Mouse (Mus musculus) lung, postnatal 36 days (tissue): ENCODE measurements around the gene Kcnj8.
A peak's percentile ranks its signal among the peaks of the same experiment; 100 is the strongest.
"Not testable (repeated sequence)": the region's sequence is repeated elsewhere in the genome, so short reads cannot be mapped to it uniquely, and the experiment has no call there.

ENCODE experiments used
- DNase-seq: peaks from one replicate; pipeline ENCODE4 v3.0.0; 2022; ENCODE audit warnings: mixed read lengths

The Kcnj8 gene

DNA sequence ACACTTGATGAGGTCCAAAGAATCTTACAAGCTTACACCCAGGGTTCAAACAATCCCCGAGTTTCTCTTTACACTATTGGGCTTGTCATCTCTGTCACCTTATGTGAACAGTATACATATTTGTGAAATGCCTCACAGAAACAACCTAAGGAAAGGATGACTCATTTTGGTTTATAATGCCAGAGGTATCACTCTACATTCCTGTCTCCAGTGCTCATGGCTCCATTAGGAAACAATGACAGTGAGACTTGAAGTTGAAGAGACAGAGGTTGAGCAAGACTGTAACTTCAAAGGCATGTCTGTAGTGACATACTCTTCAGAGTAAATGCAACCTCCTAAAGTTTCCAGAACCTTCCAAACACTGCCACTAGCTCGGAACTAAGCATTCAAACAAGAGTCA lies 23.0 kb downstream of the Kcnj8 start:
- DNase-seq = no peak

DNA sequence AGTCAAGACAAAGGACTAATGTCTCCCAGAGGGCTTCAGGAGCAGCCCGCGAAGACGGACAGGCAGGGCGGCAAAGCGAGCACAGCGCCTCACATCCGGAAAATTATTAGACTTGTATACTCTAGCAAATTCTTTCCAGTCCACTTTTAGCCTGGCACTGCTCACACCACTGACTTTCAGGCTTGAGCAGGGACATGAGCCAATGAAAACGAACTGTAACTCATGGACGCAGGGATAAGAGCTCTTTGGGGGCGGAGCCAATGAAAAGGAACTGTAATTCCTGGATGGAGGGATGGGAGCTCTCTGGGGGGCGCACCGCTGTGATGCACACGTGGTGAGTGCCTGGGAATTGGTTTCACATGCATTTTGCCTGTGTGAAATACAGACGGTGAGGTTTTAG lies 26.3 kb downstream of the Kcnj8 start:
- peak; percentile 19 for DNase-seq

DNA sequence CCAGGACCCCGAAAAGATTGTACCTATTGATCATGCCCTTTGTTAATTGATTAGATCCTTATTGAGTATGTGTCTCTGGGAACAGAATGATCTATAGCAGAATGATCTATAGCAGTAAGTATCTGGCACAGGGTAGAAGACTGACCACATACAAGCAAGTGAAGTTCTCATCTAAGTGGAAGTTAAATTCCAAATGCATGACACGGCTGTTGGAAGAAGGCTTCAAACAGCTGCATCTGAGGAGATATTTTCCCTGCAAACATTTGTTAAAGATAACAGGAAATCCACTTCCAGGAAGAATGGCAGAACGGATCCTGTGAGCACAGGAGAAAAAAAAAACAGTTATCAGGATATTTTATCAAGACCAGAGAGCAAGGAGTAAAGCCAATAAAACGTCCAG lies 27.8 kb downstream of the Kcnj8 start:
- no peak for DNase-seq

GRCm38 (mm10) chr6:142542800-142543175 lies 28.6 kb downstream of the Kcnj8 start:
- DNase-seq = no peak

DNA sequence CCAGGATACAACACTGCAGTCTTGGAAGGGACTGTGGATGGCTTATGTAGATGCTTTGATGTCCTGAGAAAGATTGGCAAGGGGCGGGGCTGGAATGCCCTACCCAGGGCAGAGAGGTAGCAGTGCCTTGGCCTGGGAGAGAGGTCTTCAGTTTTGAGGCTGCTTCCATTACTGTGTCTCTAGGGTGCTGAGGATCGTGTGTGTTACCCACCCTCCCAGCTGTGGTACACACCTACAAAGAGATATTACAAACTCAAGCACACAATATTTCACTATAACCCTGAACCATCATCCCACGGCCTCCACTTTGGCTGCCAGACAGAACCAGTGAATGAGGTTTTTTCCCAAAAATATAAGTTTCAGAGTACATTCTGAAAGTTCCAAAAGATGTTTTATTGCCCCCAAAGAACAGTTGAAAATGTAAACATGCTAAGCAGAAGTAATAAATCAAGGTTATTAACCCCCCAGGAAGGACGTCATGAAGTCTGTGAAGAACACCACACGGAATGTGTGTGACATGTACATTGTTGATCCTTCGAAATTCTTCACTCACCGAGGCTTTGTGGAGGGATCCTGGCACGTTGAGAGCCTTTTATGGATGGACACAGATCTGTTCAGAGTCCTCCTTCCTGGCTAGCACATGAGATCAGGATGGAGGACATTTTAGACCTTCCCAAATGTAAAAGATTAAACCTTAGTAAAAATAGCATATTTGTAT lies 29.2 kb downstream of the Kcnj8 start:
- no peak for DNase-seq

DNA sequence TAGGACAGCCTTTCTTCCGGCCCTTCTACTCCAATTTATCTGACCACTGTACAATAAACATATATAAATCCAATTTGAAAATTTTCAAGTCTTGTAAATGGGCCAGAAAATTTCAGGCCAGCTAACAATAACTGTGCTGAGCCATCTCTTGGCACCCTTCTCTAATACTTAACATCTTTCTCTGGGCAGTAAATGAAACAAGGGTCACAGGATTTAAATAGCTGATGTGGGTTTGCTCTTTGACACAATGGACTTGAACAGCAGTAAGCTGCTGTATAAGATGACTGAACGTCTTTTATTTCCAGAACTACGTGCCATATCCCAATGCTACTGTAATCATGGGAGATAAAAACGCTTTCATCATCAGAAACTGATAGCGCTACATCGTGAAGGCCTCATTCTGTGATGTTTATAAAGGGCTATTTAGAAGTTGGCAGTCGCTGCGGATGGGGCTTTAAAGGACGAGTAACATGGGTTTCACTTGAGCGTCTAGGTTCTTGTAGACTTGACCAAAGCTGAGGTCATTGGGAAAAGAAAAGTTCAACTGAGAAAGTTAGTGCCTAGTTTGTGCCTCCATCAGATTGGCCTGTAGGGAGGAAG lies 30.8 kb downstream of the Kcnj8 start:
- DNase-seq = no peak

GRCm38 (mm10) chr6:142540131-142540530 lies 31.3 kb downstream of the Kcnj8 start:
- DNase-seq = no peak

DNA sequence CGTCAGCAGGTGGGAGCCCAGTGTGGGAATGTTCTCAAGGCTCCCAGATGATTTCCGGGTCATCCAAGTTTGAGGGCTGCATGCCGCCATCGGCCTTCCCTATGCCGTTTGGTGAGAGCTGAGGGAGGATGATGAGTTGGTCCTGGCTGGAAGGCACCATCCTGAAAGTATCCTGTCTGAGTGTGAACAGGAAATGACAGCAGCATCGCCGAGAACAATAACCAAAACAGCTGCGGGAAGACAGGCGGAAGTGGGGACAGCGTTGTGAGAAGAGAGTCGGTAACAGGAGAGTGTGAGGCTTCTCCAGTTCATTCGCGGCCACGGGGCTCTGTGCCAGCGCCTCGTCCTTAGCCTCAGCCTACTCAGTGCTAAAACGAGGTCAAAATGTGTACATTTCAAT lies 32.9 kb downstream of the Kcnj8 start:
- DNase-seq = peak; percentile 32

GRCm38 (mm10) chr6:142533412-142533811 lies 38.0 kb downstream of the Kcnj8 start:
- DNase-seq = no peak

DNA sequence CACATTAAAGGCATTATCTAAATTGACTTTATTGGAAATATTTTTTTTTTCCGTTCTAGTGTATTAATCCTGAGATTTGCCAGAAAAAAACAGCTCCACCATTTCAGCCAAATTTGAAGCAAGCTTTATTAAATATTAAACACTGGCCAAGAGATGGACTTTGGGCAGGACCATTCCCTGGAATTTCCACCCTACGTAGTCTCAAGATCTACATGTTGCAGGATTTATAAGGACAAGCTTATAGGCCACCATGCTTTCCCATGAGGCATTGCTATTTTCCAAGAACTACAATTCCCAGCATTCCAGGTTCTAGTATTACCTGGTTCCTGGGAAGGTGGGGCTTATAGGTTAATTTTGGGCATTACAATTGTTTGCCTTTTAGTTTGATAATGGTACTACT lies 38.7 kb downstream of the Kcnj8 start:
- DNase-seq = no peak

DNA sequence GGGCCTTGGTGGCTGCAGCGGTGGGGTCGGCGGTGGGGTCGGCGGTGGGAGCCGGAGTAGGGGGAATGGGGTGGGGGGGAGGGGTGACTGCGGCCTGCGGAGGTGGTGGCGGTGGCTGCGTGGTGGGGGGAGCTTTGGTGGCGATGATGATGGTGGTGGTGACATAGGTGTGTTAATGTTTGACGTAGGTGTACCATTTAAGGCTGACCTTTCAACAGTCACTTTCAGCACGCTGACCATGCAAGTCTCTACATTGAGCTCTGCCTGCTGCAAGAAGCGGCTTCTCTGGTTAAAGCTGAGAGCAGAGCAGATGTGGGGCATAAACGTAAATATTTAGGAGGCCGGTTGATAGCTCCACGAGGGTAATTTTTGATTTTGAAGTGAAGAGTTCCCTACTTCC lies 39.3 kb downstream of the Kcnj8 start:
- no peak for DNase-seq

GRCm38 (mm10) chr6:142530378-142530777 lies 41.0 kb downstream of the Kcnj8 start:
- peak; percentile 28 for DNase-seq

DNA sequence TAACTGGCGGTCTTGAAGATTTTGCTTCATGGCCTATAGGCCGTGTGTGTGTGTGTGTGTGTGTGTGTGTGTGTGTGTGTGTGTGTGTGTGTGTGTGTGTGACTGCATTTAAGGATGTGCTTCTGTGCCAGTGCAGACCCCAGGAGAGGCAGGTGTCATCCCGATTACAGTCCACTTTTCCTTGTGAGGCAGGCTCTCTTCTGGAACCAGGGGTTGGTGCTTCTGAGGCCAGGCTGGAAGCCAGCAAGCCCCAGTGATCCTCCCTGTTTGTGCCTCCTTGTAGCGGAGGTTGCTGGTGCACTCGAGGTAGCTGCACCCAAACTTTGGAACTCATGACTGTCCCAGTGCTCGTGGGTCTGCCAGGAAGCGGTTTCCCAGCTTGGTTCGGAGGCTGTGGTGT lies 41.7 kb downstream of the Kcnj8 start:
- no peak for DNase-seq

GRCm38 (mm10) chr6:142527931-142528562 lies 43.4 kb downstream of the Kcnj8 start:
- DNase-seq = no peak

GRCm38 (mm10) chr6:142524635-142525308 lies 46.6 kb downstream of the Kcnj8 start:
- DNase-seq = peak; percentile 85

GRCm38 (mm10) chr6:142521591-142522110 lies 49.8 kb downstream of the Kcnj8 start:
- no peak for DNase-seq

DNA sequence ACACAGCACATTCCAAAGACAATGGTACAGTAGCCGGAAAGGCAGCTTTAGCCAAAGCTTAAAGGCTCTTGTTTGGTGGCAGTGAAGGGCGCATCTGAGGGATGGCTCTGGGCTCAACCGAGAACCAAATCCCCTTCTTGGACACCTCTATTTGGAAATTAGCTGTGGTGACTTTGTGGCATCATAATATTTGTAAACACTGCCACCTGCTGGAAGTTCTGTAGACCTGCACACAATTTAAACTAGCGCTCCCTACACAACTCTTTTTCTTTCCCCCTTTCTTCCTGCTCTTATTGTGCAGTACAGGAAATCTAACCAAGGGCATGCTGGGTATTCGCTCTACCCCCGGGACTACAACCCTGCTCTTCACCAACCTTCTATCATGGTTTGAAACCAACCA lies 52.3 kb downstream of the Kcnj8 start:
- DNase-seq = no peak

- not testable (repeated sequence) for DNase-seq
Measured at GRCm38 (mm10) chr6:142515379-142515778, 56.0 kb downstream of the Kcnj8 start.

- DNase-seq = peak; percentile 54
Measured at GRCm38 (mm10) chr6:142514912-142515311, 56.5 kb downstream of the Kcnj8 start.
